Mouse (Mus musculus) intestine, embryonic 15.5 days (tissue): Measurements from ENCODE around the gene Olfr394. TPM values are rescaled to one million over a fixed set of nuclear protein-coding genes. Genes with fewer than 3 reads are reported as not detected.
"Not testable (repeated sequence)": the region's sequence is repeated elsewhere in the genome, so short reads cannot be mapped to it uniquely, and the experiment has no call there.

Experiments
- ATAC-seq: fragments of 200-750 bp; cut with Nextera tagmentation; 2 replicates; pipeline ENCODE4 v1.8.0; 2017; ENCODE audit warnings: moderate TSS enrichment, moderate library complexity
- H3K27ac ChIP-seq: fragments of 300-500 bp; sonication (generic); 2 replicates; pipeline ENCODE4 v1.5.1; 2015; ENCODE audit warnings: mild to moderate bottlenecking, inconsistent platforms
- H3K27me3 ChIP-seq: fragments of 300-500 bp; sonication (generic); replicated peaks from 2 replicates; pipeline ENCODE4 v1.6.1; 2015; ENCODE audit warnings: inconsistent platforms
- H3K36me3 ChIP-seq: fragments of 300-500 bp; sonication (generic); 2 replicates; pipeline ENCODE4 v1.6.1; 2015; ENCODE audit warnings: inconsistent platforms
- H3K4me1 ChIP-seq: fragments of 300-500 bp; sonication (generic); replicated peaks from 2 replicates; pipeline ENCODE4 v1.6.1; 2015; ENCODE audit warnings: inconsistent platforms
- H3K4me2 ChIP-seq: fragments of 300-500 bp; sonication (generic); replicated peaks from 2 replicates; pipeline ENCODE4 v1.6.1; 2015; ENCODE audit warnings: mild to moderate bottlenecking, inconsistent platforms
- H3K4me3 ChIP-seq: fragments of 300-500 bp; sonication (generic); replicated peaks from 2 replicates; pipeline ENCODE4 v1.5.1; 2015; ENCODE audit warnings: inconsistent platforms
- H3K9ac ChIP-seq: fragments of 300-500 bp; sonication (generic); 2 replicates; pipeline ENCODE4 v1.6.1; 2015; ENCODE audit warnings: inconsistent platforms
- H3K9me3 ChIP-seq: fragments of 300-500 bp; sonication (generic); 2 replicates; pipeline ENCODE4 v1.6.1; 2016; ENCODE audit warnings: inconsistent platforms
- whole genome bisulfite sequencing: fragments of 180-500 bp; shearing (Covaris S2); methylation state at CpG from one replicate; pipeline ENCODE4 v1.1.7; 2015; 5-methylcytosine and 5-hydroxymethylcytosine counted together
- polyA plus RNA-seq: library from polyadenylated mRNA; unstranded; fragments of >200 nt; fragmentation: Nextera tagmentation; extraction: Ambion mirVana; gene quantifications from 2 replicates; pipeline ENCODE4 v1.2.1, GENCODE M21; 2015

The Olfr394 gene
- polyA plus RNA-seq: not detected in 2 replicates

DNA sequence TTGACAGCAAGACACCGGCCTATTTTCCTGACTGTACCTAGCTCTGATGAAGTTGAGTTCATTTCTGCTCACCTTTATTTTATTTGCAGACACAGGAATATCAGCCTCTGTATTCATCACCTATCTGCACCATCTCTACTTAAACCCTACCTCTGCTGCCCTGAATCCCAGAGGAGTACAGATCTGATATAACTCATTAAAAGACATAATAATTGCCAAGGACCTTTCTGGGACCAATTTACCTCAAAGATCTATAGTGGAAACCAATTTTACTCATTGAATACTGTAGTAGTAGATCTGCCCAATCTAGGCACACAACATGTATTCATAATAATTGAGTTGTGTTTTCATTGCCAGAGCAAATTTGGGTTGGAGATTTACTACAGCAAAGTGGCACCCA lies at the start of gene Olfr394:
TSS of gene Olfr394 (minus strand) at position 101 of the 400 bp plus-strand sequence.
- ATAC-seq: no peak
- Histone ChIP-seq H3K4me1 (no peaks in the 10 kb centered on the region), H3K4me2 (no peak within 1 kb of the TSS), H3K9me3 (no peaks in the 10 kb centered on the region), H3K27me3 (no peaks in the 10 kb centered on the region), H3K4me3 (no peak within 1 kb of the TSS), H3K9ac (no peak within 1 kb of the TSS), H3K36me3 (no peaks in the 10 kb centered on the region), H3K27ac (no peak within 1 kb of the TSS)
- WGBS: 89% methylated on average over 1 of the region's 1 CpGs

DNA sequence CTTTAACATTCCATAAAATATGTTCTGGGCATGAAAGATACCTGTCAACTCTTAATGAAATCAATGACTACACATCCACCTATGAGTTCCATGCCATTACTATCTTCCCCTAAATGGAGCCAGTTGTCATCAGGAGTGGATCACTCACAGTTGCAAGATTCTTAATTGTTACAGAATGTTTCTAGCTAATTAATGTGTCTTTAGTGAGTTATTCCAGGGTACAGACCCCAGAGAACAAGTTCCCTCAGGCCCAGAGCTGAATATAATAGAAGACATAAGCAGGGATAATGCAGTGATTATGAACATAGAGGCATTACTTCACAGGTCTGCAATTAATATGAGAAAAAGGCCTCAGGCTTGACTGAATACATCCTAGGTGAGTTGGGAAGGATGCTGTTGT lies 45.8 kb upstream of the Olfr394 start, which contains the start of gene Olfr23:
TSS of gene Olfr23 (plus strand) at position 301 of the 400 bp plus-strand sequence.
- Histone ChIP-seq H3K4me1 (no peaks in the 10 kb centered on the region), H3K27me3 (no peaks in the 10 kb centered on the region), H3K9me3 (no peaks in the 10 kb centered on the region), H3K27ac (no peak within 1 kb of the TSS), H3K9ac (no peak within 1 kb of the TSS), H3K4me3 (no peak within 1 kb of the TSS), H3K36me3 (no peaks in the 10 kb centered on the region), H3K4me2 (no peak within 1 kb of the TSS)
- no peak for ATAC-seq

DNA sequence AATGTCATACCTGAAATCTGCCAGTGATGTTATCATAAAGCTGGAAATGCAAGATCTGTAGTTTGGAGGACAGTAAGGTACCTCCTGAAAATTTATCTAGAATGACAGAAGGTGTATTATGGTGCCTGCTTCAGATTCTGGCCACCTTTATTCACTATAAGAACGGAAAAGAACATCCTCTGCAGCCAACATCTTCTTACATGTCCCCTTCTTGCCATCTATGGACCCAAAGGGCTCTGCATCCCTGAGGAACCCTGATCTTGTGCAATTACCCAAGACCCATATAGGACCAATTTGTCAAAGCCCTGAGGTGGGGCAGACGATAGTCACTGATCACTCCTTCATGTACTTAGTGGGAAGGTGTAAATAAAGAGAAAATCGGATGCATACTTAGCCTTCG lies 18.6 kb upstream of the Olfr394 start, which contains the start of gene Olfr395:
TSS of gene Olfr395 (minus strand) at position 101 of the 400 bp plus-strand sequence.
- H3K27ac ChIP-seq, H3K36me3 ChIP-seq, H3K4me3 ChIP-seq, H3K9me3 ChIP-seq, H3K9ac ChIP-seq, H3K4me2 ChIP-seq, H3K27me3 ChIP-seq, ATAC-seq, H3K4me1 ChIP-seq: not testable (repeated sequence)
- 80% methylated on average over 4 of the region's 4 CpGs for WGBS

DNA sequence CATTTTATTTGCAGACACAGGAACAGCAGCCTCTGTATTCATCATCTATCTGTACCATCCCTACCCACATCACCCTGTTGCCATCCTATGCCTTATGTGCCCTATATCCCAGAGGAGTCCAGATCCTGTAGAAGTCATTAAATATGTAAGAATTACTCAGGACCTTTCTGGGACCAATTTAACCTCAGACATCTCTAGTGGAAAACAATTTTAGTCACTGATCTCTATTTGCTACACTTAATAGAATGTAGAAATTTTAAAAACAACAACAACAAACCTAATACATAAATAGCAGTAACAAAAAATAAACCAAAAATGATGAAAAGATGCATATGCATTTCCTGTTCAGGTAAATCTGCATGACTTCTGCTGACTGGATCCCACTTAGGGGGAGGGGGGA lies 39.2 kb downstream of the Olfr394 start, which contains the start of gene Olfr393:
TSS of gene Olfr393 (minus strand) at position 101 of the 400 bp plus-strand sequence.
- no peak for ATAC-seq
- H3K36me3 ChIP-seq: no peaks in the 10 kb centered on the region
- no peaks in the 10 kb centered on the region for H3K9me3 ChIP-seq
- H3K27me3 ChIP-seq: no peaks in the 10 kb centered on the region
- H3K4me2 ChIP-seq: no peak within 1 kb of the TSS
- no peak within 1 kb of the TSS for H3K27ac ChIP-seq
- no peaks in the 10 kb centered on the region for H3K4me1 ChIP-seq
- no peak within 1 kb of the TSS for H3K4me3 ChIP-seq
- no peak within 1 kb of the TSS for H3K9ac ChIP-seq

Other genes starting within 250 kb of the Olfr394 start
- not detected in 2 replicates for gene Zfp735, start 202.0 kb downstream of the Olfr394 start, polyA plus RNA-seq
- not detected in 2 replicates for gene Olfr389, start 110.1 kb downstream of the Olfr394 start, polyA plus RNA-seq
- not detected in 2 replicates for gene Olfr390, start 107.8 kb downstream of the Olfr394 start, polyA plus RNA-seq
- not detected in 2 replicates for gene Olfr391-ps, start 87.7 kb downstream of the Olfr394 start, polyA plus RNA-seq
- gene Olfr392, start 73.7 kb downstream of the Olfr394 start, polyA plus RNA-seq: not detected in 2 replicates
- not detected in 2 replicates for gene Olfr393, start 39.3 kb downstream of the Olfr394 start, polyA plus RNA-seq
- not detected in 2 replicates for gene Olfr395, start 18.5 kb upstream of the Olfr394 start, polyA plus RNA-seq
- not detected in 2 replicates for gene Olfr23, start 45.9 kb upstream of the Olfr394 start, polyA plus RNA-seq
- not detected in 2 replicates for gene Olfr397, start 70.0 kb upstream of the Olfr394 start, polyA plus RNA-seq
- not detected in 2 replicates for gene Olfr398, start 99.6 kb upstream of the Olfr394 start, polyA plus RNA-seq
- gene Olfr139, start 165.8 kb upstream of the Olfr394 start, polyA plus RNA-seq: not detected in 2 replicates
- gene Olfr399, start 165.8 kb upstream of the Olfr394 start, polyA plus RNA-seq: not detected in 2 replicates
- not detected in 2 replicates for gene Zfp616, start 179.2 kb upstream of the Olfr394 start, polyA plus RNA-seq
- not detected in 2 replicates for gene Olfr401, start 222.9 kb upstream of the Olfr394 start, polyA plus RNA-seq